Mouse (Mus musculus) liver, embryonic 14.5 days (tissue): ENCODE measurements around the gene Gm10300. TPM values are rescaled to one million over a fixed set of nuclear protein-coding genes. Genes with fewer than 3 reads are reported as not detected.

Experiments
- ATAC-seq: fragments of 200-750 bp; cut with Nextera tagmentation; 2 replicates; pipeline ENCODE4 v1.8.0; 2017; ENCODE audit warnings: moderate number of reproducible peaks, mild to moderate bottlenecking, moderate library complexity; ENCODE audit not compliant: insufficient read depth
- DNase-seq, 3 experiments: peaks; one replicate each; pipeline ENCODE4 v3.0.0-alpha.2; 2012 to 2013; ENCODE audit warnings: low read depth in 3 of 3, low spot score in 3 of 3
- H3K27ac ChIP-seq: fragments of 300-500 bp; sonication (generic); 2 replicates; pipeline ENCODE4 v1.5.1; 2014; ENCODE audit warnings: moderate library complexity, mild to moderate bottlenecking, control low read depth, inconsistent platforms
- H3K27me3 ChIP-seq: fragments of 300-500 bp; sonication (generic); 2 replicates; pipeline ENCODE4 v1.6.1; 2014; ENCODE audit warnings: mild to moderate bottlenecking, low read length, moderate library complexity; ENCODE audit not compliant: control insufficient read depth, insufficient read depth
- H3K36me3 ChIP-seq: fragments of 300-500 bp; sonication (generic); replicated peaks from 2 replicates; pipeline ENCODE4 v1.6.1; 2014; ENCODE audit warnings: low read depth; ENCODE audit not compliant: control insufficient read depth, insufficient read depth
- H3K4me1 ChIP-seq, 2 experiments: fragments of 200-500 bp in 1 of 2; fragments of 300-500 bp in 1 of 2; sonication (generic) in 1 of 2; replicated peaks; 2 replicates each; pipeline ENCODE4 v1.6.1; 2012 to 2014; ENCODE audit warnings: antibody characterized with exemption in 1 of 2, inconsistent platforms in 1 of 2, low read length in 1 of 2; ENCODE audit not compliant: control insufficient read depth in 2 of 2, insufficient read depth in 2 of 2
- H3K4me2 ChIP-seq: fragments of 300-500 bp; sonication (generic); 2 replicates; pipeline ENCODE4 v1.6.1; 2014; ENCODE audit warnings: low read depth, mild to moderate bottlenecking, control low read depth, moderate library complexity
- H3K4me3 ChIP-seq, 2 experiments: fragments of 200-500 bp in 1 of 2; fragments of 300-500 bp in 1 of 2; sonication (generic) in 1 of 2; 2 replicates each; pipeline ENCODE4 v1.5.1; 2012 to 2014; ENCODE audit warnings: low read depth in 2 of 2, low read length in 2 of 2, mild to moderate bottlenecking in 2 of 2, control low read depth in 1 of 2, inconsistent platforms in 1 of 2, moderate library complexity in 1 of 2; ENCODE audit not compliant: insufficient read depth in 1 of 2
- H3K9ac ChIP-seq: fragments of 300-500 bp; sonication (generic); replicated peaks from 2 replicates; pipeline ENCODE4 v1.6.1; 2014; ENCODE audit warnings: mild to moderate bottlenecking, control low read depth, moderate library complexity
- H3K9me3 ChIP-seq: fragments of 300-500 bp; sonication (generic); 2 replicates; pipeline ENCODE4 v1.6.1; 2016; ENCODE audit warnings: low read length, mixed read lengths; ENCODE audit not compliant: control insufficient read depth
- CTCF ChIP-seq: IDR thresholded peaks from 2 replicates; pipeline ENCODE4 v1.5.1; 2016; ENCODE audit warnings: antibody characterized with exemption, low read depth, control low read depth
- EP300 ChIP-seq: IDR thresholded peaks from 2 replicates; pipeline ENCODE4 v1.6.1; 2016; ENCODE audit warnings: antibody characterized with exemption, low read depth
- WGBS: fragments of 180-500 bp; shearing (Covaris S2); extraction: QIAGEN DNeasy Blood & Tissue Kit; methylation state at CpG from one replicate; pipeline ENCODE4 v1.1.7; 2014; ENCODE audit not compliant: insufficient replicate concordance; 5-methylcytosine and 5-hydroxymethylcytosine counted together
- polyA plus RNA-seq, 2 experiments: library from polyadenylated mRNA; depleted of rRNA in 1 of 2; stranded (reverse) in 1 of 2; unstranded in 1 of 2; fragments of >200 nt; fragmentation: Nextera tagmentation in 1 of 2; extraction: Ambion mirVana in 1 of 2; gene quantifications; 2 replicates each; pipeline versions ENCODE4 v1.2.1 to v1.2.3; 2012 to 2014

Gene Gm10300
- polyA plus RNA-seq, 2 experiments = 0.15 to 0.32 TPM

DNA sequence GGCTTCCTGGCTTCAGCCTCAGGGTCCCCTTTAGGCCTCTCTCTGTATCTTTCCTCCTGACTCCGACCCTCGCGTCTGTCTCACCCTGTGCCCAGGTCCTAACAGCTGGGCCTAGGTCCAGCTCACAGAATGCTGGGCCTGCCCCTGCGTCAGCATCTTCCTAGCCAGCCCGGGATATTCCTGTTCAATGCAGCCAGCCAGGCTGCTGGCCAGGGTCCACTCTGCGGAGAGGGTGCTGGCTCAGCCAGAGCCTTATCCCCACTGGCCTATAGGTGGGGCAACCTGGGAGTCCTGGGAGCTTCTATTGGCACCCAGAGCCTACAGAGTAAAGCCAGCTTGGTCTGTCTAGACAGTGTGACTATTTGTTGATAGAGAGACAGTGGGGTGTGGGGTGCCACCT is 1.6 kb upstream of the Gm10300 start:
- Histone ChIP-seq H3K36me3 (peaks cover 51% of the 10 kb centered on the region), H3K9ac (peak overlapping the region; percentile 98), H3K27me3 (no peaks in the 10 kb centered on the region), H3K4me3 (peak overlapping the region; percentile 88 to 94), H3K4me1 (peaks cover 64 to 73% of the 10 kb centered on the region in 2 experiments), H3K27ac (peak overlapping the region; percentile 94), H3K9me3 (no peaks in the 10 kb centered on the region), H3K4me2 (peak overlapping the region; percentile 100)
- TF ChIP-seq EP300 (no peak), CTCF (peak; percentile 52)
- ATAC-seq (no peak), DNase-seq (no peak)
- 80% methylated on average over 6 of the region's 6 CpGs for WGBS

DNA sequence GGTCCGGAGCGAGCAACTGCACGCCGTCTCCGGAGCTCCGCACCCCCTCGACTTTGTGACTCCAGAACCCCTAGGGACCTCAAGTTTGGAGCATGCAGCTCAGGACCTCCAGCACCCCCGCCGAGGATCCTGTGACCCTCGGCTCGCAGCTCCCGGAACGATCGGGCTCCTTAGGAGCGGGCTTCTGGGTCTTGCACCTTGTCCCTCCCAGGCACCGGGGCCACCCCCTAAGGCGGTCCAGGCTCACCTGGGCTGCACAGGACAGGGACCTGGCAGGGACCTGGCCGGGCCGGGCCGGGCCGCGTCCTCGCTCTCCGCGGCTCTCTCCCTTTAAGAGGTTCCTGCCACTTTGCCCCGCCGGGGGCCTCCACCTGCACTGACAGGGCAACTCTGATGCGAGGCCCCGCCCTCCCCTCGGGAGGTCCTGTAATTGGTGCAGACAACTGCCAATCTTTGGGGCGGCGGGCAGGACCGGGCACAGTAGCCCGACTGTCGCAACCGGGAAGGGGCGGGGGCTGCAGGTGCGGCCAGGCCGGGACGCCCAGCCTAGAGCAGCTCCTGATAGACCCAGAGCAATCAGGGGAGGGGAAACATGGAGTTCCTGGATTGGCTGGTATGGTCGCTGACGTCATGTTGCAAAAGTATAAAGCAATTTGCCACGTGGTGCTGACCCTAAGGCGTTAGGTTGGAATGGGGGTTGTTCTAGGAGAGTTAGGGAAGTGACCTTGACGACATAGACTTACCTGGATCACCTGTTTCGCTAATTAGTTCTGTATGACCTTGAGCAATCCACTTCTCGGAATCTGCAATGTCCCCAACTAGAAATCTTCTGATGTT is 654 bp downstream of the Gm10300 start, which contains the start of gene Epb41:
TSS of gene Epb41 (minus strand) at position 389 of the 837 bp plus-strand sequence.
- H3K27me3 ChIP-seq = no peaks in the 10 kb centered on the region
- ATAC-seq = peak; percentile 82
- TF ChIP-seq EP300 (peak; percentile 65), CTCF (peak; percentile 29; the same call in 1 of the 2 replicates)
- peak within 1 kb of the TSS; percentile 88 to 94 for H3K4me3 ChIP-seq
- peak within 1 kb of the TSS; percentile 100 for H3K27ac ChIP-seq
- H3K36me3 ChIP-seq = peaks cover 30% of the 10 kb centered on the region
- peak within 1 kb of the TSS; percentile 100 for H3K4me2 ChIP-seq
- no peaks in the 10 kb centered on the region for H3K9me3 ChIP-seq
- peaks cover 63 to 72% of the 10 kb centered on the region in 2 experiments for H3K4me1 ChIP-seq
- DNase-seq = peak; percentile 99
- peak within 1 kb of the TSS; percentile 98 for H3K9ac ChIP-seq
- 1% methylated on average over 45 of the region's 47 CpGs for WGBS

DNA sequence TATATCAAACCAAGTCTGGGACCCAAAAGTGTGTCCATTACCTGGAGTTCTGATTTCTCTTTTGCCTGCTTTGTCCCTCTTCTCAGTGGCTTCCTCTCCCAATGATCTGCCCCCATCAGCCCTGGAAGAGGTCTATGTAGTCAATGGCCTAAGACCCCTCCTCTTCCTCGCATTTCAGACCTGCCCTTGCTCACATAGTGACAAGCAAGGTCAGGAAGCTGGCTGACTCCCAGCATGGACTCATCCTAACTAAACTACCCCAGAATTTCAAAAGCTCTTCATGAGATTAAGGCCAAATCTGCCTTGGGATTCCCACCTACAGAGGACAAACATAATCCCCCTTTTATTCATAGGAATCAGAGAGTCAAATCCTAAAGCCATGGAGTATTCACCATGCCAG is 1.3 kb downstream of the Gm10300 start:
- Histone ChIP-seq H3K4me1 (peaks cover 57 to 67% of the 10 kb centered on the region in 2 experiments), H3K36me3 (peaks cover 24% of the 10 kb centered on the region), H3K9ac (peak overlapping the region; percentile 82), H3K4me2 (peak overlapping the region; percentile 100), H3K9me3 (no peaks in the 10 kb centered on the region), H3K27ac (peak overlapping the region; percentile 100), H3K27me3 (no peaks in the 10 kb centered on the region), H3K4me3 (peak overlapping the region in 1 of 2 experiments; percentile 37; a peak in 2 of 4 replicates)
- no peak for ATAC-seq
- WGBS = 29% methylated on average over 1 of the region's 1 CpGs
- TF ChIP-seq CTCF (0 out of 2 replicates have a peak, but pooled peaks have one; percentile 2), EP300 (no peak)
- no peak for DNase-seq

GRCm38 (mm10) chr4:132076480-132077405 is 2.2 kb downstream of the Gm10300 start:
- H3K27ac ChIP-seq = peak overlapping the region; percentile 100
- DNase-seq = peak; percentile 98
- H3K4me2 ChIP-seq = peak overlapping the region; percentile 100
- H3K9ac ChIP-seq = peak overlapping the region; percentile 99
- H3K4me1 ChIP-seq = peaks cover 49 to 57% of the 10 kb centered on the region in 2 experiments
- H3K36me3 ChIP-seq = peaks cover 14% of the 10 kb centered on the region
- WGBS = 6% methylated on average over 20 of the region's 20 CpGs
- no peaks in the 10 kb centered on the region for H3K9me3 ChIP-seq
- H3K27me3 ChIP-seq = no peaks in the 10 kb centered on the region
- peak; percentile 63 for ATAC-seq
- H3K4me3 ChIP-seq = peak overlapping the region; percentile 62 to 68
- TF ChIP-seq CTCF (peak; percentile 3; the same call in 1 of the 2 replicates), EP300 (peak; percentile 95)
